Mouse (Mus musculus) CH12.LX (cell line): ENCODE measurements around the gene Iqcc.

Experiments
- CHD1 ChIP-seq: IDR thresholded peaks from 2 replicates; pipeline ENCODE4 v1.6.1; 2012; ENCODE audit warnings: low read depth, low read length, improper control_type of control experiment, inconsistent platforms
- CHD2 ChIP-seq: IDR thresholded peaks from 2 replicates; pipeline ENCODE4 v1.6.1; 2011; ENCODE audit warnings: low read length, improper control_type of control experiment
- CTCF ChIP-seq, 2 experiments: IDR thresholded peaks in 1 of 2; conservative IDR thresholded peaks in 1 of 2; 2 replicates each; pipeline ENCODE4 v1.5.1; 2011 to 2012; ENCODE audit warnings: low read depth in 2 of 2, low read length in 2 of 2, improper control_type of control experiment in 1 of 2, inconsistent platforms in 1 of 2, mild to moderate bottlenecking in 1 of 2, moderate library complexity in 1 of 2
- E2F4 ChIP-seq: IDR thresholded peaks from 2 replicates; pipeline ENCODE4 v1.6.1; 2011; ENCODE audit warnings: low read depth, low read length, improper control_type of control experiment; ENCODE audit not compliant: insufficient replicate concordance
- ELF1 ChIP-seq: IDR thresholded peaks from 2 replicates; pipeline ENCODE4 v1.6.1; 2014; ENCODE audit warnings: low read depth, mild to moderate bottlenecking, inconsistent platforms, low read length, improper control_type of control experiment
- JUN ChIP-seq: IDR thresholded peaks from 2 replicates; pipeline ENCODE4 v1.6.1; 2011; ENCODE audit warnings: low read depth, mild to moderate bottlenecking, low read length, improper control_type of control experiment, moderate library complexity; ENCODE audit not compliant: insufficient read depth
- NRF1 ChIP-seq: IDR thresholded peaks from 2 replicates; pipeline ENCODE4 v1.6.1; 2014; ENCODE audit warnings: low read depth, mild to moderate bottlenecking, inconsistent platforms, low read length, improper control_type of control experiment, moderate library complexity
- POLR2A ChIP-seq: IDR thresholded peaks from 2 replicates; pipeline ENCODE4 v1.6.1; 2011; ENCODE audit warnings: low read depth, mild to moderate bottlenecking, improper control_type of control experiment, low read length
- SIN3A ChIP-seq: IDR thresholded peaks from 2 replicates; pipeline ENCODE4 v1.6.1; 2012; ENCODE audit warnings: low read length, improper control_type of control experiment, inconsistent platforms
- TBP ChIP-seq: conservative IDR thresholded peaks from 2 replicates; pipeline ENCODE4 v1.6.1; 2011; ENCODE audit warnings: low read depth, low read length, improper control_type of control experiment
- USF1 ChIP-seq: IDR thresholded peaks from 2 replicates; pipeline ENCODE4 v1.6.1; 2014; ENCODE audit warnings: low read depth, mild to moderate bottlenecking, inconsistent platforms, low read length, improper control_type of control experiment
- USF2 ChIP-seq: conservative IDR thresholded peaks from 2 replicates; pipeline ENCODE4 v1.6.1; 2011; ENCODE audit warnings: low read depth, low read length, improper control_type of control experiment
- ZNF384 ChIP-seq: IDR thresholded peaks from 2 replicates; pipeline ENCODE4 v1.6.1; 2012; ENCODE audit warnings: low read depth, low read length, improper control_type of control experiment, inconsistent platforms

GRCm38 (mm10) chr4:129588865-129589264 lies 30.0 kb downstream of the Iqcc start:
- TF ChIP-seq CTCF (conservative IDR thresholded peaks at IDR 0.05 in 1 of 2, IDR thresholded peaks at IDR 0.05 in 1 of 2; ENCODE audit: low read depth in 2 of 2, low read length in 2 of 2) (no peak), SIN3A (no peak), USF2 (no peak), NRF1 (no peak), CHD1 (no peak), ELF1 (no peak), JUN (no peak), TBP (no peak), CHD2 (no peak), POLR2A (no peak), ZNF384 (no peak), E2F4 (no peak), USF1 (no peak)
